Mouse (Mus musculus) liver, embryonic 14 days (tissue): Measurements from ENCODE around the gene Kif1a. TPM values are rescaled to one million over a fixed set of nuclear protein-coding genes. Genes with fewer than 3 reads are reported as not detected.

Experiments used
- polyA plus RNA-seq: library from polyadenylated mRNA; depleted of rRNA; stranded (reverse); fragments of >200 nt; gene quantifications from 2 replicates; pipeline ENCODE4 v1.2.3, GENCODE M21; 2012; rRNA removed

The Kif1a gene
- 0.05 and 0.10 TPM in 2 replicates for polyA plus RNA-seq

DNA sequence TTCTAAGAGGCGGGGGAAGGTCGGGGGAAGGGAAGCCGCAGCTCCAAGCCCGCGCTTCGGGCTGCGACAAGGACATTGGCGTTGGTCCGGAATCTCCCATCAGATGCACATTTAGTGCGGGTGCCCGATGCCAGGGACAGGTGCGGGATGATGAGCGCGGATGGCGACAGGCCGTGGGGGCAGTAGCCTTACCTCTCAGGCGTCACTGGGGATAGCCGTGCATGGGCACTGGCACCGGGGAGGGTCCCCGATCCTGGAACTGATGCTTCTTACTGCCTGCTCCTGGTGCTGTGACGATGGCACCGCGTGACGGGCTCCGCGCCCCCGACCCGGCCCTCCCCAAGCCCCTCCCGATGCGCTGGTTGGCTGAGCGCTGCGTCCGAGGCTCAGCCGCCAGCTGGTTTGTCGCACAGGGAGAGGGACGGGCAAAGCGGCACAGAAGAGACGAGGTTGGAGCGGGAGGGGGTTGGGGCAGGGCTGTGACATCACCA lies at the start of gene Kif1a:
Kif1a (minus strand) TSS at position 381 of the 491 bp plus-strand sequence.

DNA sequence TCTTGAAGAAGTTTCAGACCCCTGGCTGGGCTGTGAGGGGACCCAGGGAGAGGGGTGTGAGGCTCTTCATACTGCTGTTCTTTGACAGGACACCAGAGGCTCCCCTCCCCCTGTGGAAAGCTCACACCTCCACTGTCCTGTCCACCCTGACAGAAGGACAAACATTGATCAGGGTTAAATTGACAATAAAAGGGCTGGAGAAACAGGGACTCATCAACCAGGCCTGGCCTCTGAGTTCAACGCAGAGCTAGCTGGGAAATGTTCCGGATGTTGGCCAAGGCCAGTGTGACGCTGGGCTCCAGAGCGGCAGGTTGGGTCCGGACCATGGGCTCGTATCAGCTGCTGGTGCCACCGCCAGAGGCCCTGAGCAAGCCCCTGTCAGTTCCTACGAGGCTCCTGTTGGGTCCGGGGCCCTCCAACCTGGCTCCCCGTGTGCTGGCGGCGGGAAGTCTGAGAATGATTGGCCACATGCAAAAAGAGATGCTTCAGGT lies 33.3 kb upstream of the Kif1a start, which contains the start of gene Agxt:
Agxt (plus strand) TSS at position 205 of the 491 bp plus-strand sequence.

DNA sequence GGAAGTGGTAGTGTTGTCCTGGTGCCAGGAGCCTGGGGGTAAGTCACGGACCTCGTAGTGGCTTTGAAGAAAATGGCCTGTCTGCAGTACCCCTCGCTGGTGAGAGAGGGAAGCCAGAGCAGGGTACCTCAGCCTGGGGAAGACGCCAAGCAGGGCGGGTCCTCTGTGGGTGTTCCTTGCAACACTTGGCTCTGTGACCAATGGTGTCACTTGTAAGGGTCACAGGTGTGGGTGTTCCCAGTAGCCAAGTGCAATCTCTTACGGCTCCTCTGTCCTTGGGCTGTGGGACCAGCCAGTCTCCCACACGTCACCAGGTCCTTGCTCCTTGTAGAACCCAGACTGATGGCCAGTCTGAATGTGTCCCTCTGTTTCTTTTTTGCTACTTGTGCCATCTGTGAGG lies 95.7 kb downstream of the Kif1a start, which contains the start of gene Aqp12:
Aqp12 (plus strand) TSS at position 274 of the 400 bp plus-strand sequence.

Other genes starting within 250 kb of the Kif1a start
- 0.03 TPM in 2 replicates for gene Ankmy1, start 199.0 kb downstream of the Kif1a start, polyA plus RNA-seq
- gene Dusp28, start 195.0 kb downstream of the Kif1a start, polyA plus RNA-seq = 4.8 and 6.2 TPM in 2 replicates
- gene Rnpepl1, start 191.2 kb downstream of the Kif1a start, polyA plus RNA-seq = 8.5 and 10.1 TPM in 2 replicates
- gene Capn10, start 167.6 kb downstream of the Kif1a start, polyA plus RNA-seq = 7.9 TPM in 2 replicates
- gene Gpr35, start 151.1 kb downstream of the Kif1a start, polyA plus RNA-seq = 0.28 and 0.44 TPM in 2 replicates
- gene Aqp12, start 95.6 kb downstream of the Kif1a start, polyA plus RNA-seq = not detected in 2 replicates
- gene Agxt, start 33.3 kb upstream of the Kif1a start, polyA plus RNA-seq = 2.5 and 2.9 TPM in 2 replicates
- 0.12 TPM in 2 replicates for gene 2310007B03Rik, start 59.0 kb upstream of the Kif1a start, polyA plus RNA-seq
- 0.01 TPM in 2 replicates for gene Crocc2, start 66.8 kb upstream of the Kif1a start, polyA plus RNA-seq
- gene Sned1, start 133.9 kb upstream of the Kif1a start, polyA plus RNA-seq = 0.29 and 0.31 TPM in 2 replicates
- 7.2 and 7.7 TPM in 2 replicates for gene Mterf4, start 204.0 kb upstream of the Kif1a start, polyA plus RNA-seq
- gene Ppp1r7, start 240.9 kb upstream of the Kif1a start, polyA plus RNA-seq = 7.4 and 9.4 TPM in 2 replicates
- gene Pask, start 241.5 kb upstream of the Kif1a start, polyA plus RNA-seq = 6.2 and 6.8 TPM in 2 replicates